Mouse (Mus musculus): Measurements from ENCODE around the gene Btbd6.

Gene Btbd6

DNA sequence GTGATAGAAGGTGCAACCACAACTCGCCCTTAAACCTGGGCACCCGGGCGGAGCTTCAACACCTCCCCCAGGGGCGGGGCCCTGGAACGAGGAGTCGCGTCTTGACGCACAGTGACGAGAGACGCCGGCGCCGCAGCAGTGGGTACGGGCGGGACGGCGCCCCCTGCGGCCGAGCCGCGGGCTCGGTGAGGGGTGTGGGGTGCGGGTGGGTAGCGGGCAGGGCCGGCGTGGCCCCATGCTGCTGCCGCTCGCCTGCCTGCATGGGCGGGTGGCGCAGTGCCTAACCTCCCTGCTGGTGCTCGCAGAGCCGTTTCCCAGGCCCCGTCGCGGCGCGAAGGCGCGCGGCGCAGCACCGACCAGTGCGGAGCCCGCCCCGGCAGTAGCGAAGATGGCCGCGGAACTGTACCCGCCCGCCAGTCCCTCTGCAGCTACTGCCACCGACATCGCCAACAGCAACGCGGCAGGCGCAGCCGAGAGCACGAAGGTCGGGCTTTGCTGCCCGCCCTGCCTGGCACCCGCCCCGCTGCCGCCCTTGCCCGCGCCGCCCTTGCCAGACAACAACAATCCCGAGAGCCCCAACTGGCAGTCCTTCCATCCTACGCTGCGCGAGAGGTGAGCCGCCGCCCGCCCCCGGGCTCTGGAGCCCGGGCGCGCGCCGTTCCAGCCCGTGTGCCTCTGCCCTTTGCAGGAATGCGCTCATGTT lies at the start of gene Btbd6:
Gene Btbd6 (plus strand): TSS at position 112 of the 703 bp plus-strand sequence.
- DNase-seq (ENCODE audit: low read depth, low spot score) = peak; percentile 92

DNA sequence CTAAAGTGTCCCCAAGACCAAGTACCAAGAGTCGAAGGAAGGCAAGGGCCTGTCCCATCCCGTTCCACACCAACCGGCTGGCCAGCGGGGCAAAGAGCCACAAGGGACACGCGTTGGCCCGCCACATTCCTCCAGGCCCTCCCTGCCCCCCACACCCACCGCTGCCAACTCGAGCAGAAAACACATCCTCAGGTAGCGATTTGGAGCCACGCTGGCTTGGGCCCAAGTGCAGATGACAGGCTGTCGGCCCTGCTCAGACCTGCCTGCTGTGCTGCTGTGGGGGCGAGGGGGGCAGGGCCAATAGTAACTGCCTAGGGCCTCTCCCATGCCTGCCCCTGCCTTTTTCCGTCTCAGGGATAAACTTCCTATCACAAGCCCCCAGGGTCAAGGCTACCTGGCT lies 49.0 kb upstream of the Btbd6 start:
- DNase-seq (ENCODE audit: low read depth, low spot score) = no peak

DNA sequence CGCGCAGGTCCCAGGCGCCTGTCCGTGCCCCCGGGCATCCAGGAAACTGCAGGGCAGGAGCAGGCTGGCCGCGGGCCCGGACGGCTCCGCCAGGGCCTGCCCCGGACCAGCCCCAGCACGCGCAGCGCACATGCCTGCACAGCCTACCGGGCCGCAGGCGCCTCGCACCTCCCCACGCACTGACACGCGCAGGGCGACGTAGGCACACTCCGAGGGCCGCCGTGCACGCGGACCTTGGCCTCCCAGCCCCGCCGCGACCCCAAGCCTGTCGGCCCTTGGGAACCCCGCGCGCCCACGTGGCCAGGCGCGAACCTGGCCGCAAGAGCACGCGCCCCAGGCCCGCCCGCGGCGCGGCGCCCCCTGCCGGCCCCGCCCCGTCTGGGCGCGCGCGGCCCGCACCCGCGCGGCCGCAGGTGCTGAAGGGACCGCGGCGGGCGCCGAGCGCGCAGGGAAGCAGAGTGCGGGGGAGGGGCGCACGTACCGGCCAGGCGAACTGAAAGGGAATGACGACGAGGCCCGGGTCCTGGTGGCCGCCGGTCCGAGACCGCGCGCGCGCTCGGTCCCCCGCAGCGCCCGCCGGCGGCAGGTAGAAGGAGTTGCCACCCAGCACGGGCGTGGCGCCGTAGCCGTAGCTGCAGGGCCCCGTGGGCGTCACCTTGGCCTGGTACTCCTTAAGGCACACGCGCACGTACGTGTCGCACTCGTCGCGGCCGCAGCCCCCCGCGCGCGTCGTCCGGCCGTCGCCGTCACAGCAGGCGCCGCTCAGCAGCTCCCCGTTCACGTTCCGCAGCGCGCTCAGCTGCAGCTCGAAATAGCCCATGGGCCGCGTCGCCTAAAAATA lies 47.7 kb upstream of the Btbd6 start:
- no peak for DNase-seq (ENCODE audit: low read depth, low spot score)

DNA sequence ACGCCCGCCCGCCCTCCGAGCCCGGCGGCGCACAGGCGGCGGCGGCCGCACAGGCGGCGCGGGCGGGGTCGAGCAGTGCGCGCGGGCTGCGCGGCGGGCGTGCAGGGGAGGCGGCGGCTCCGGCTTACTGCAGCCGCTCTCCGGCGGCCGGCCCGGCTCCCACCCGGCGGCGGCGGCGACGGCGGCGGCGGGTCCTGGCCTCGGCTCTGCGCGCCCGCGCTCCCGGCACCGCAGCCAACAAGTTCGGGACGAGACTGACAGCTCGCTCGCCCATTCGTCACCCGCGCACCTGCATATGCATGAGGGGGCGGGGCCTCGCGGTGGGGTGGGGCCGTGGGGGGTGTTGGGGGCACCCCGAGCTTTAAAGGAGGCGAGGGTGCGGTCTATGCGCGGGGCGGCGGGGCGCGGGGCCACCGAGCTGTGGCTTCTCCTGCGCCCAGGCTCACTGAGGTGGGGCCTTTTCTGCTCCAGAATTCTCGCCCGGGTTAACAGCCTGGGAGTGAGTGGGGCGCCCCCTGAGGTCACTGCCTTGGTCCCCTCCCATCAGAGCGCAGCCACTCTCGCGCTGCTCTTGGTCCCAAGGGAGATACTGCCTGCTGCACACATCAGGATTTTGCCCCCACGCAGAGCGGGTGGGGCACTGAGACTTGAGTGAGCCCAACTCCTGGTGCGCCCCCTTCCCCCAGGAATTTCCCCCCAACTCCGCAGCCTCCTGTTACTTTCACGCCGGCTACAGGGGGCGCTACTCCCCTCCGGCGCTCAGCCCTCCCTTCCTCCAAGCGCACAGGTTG lies 46.5 kb upstream of the Btbd6 start, which contains the start of gene Jag2:
Gene Jag2 (minus strand): TSS at position 215 of the 791 bp plus-strand sequence.
- DNase-seq (ENCODE audit: low read depth, low spot score) = peak; percentile 77

DNA sequence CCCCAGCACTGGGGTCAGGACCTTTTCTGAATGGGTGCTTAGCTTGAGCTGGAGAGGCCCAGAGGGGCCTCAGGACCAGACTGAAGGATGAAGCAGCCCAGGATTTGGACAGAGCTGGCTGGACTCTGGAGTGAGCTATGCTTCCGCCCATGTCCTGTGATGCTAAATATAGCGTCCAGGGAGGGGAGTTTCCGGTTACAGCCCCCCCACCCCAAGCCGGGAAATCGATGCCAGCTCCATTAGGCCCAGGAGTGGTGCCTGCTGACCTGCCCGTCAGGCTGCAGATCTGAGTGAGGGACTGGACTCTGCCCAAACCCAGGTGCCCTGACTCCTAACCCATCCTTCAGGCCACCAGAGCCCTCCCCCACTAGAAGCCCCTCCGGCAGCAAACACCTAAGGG lies 43.6 kb upstream of the Btbd6 start:
- no peak for DNase-seq (ENCODE audit: low read depth, low spot score)

DNA sequence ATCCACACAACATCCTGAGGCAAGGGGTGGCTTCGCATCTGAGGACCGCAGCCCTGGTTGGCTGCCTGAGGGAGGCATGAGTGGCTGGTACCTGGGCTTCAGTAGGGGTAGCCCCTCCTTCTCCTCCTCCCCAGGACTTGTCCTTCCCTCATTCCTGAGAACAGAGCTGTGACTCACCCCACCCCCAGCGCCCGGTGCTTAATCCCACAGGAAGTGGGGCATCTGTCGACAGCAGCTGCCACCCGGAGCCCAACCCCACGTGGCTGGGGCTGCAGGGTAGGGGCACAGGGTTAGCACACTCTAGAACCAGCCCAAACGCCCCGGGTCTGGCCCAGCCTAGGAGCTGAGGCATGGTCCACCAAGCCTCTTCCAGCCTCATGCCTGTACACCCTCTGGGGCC lies 38.4 kb upstream of the Btbd6 start:
- no peak for DNase-seq (ENCODE audit: low read depth, low spot score)

DNA sequence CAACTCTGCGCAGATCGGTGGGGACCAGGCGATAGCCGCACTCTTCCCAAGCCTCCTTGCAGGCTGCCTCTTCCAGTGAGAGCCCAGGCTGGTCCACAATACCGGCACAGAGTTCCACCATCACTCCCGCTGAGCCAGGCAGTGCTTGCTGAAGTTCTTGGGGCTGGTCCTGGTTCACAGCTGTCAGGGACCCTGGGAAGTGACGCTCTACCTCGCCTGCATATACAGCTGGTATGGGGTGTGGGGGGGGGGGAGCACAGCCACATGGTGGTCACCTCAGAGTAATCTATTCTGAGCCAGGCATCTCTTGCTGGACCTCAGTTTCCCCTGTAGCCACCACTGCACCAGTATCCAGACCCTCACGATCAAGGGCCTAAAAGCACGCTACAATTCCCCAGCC lies 37.9 kb upstream of the Btbd6 start:
- DNase-seq (ENCODE audit: low read depth, low spot score) = no peak

DNA sequence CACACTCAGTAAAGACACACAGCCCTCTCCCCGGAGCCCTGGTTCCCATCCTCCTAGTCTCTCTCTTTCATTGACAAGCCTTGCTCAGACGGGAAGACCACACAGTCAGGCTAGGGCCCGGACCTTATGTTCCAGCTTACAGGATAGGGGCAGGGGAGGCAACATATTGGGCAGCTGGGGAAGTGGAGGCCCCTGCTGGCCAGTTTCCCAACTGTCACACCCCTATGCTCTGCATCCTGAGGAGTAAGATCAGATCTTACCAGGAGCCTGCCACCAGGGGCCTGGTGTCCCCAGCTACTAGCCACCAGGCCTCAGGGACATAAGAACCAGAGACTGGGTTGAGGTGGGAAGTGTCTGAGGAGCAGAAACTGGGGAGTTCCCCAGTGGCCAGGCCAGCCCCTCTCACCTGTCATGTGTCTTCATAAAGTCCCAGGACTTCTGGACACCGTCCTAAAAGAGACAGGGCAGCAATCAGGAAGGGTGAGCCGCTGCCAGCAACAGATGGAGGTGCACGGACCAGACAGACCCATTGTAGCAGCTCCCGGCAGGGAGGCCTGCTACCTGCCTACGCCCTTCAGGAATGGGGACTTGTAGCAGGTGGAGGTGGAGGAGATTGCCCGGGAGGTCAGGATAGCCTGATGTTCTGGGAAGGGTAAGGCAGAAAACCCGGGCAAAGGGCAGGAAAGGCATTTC lies 37.3 kb upstream of the Btbd6 start:
- no peak for DNase-seq (ENCODE audit: low read depth, low spot score)

DNA sequence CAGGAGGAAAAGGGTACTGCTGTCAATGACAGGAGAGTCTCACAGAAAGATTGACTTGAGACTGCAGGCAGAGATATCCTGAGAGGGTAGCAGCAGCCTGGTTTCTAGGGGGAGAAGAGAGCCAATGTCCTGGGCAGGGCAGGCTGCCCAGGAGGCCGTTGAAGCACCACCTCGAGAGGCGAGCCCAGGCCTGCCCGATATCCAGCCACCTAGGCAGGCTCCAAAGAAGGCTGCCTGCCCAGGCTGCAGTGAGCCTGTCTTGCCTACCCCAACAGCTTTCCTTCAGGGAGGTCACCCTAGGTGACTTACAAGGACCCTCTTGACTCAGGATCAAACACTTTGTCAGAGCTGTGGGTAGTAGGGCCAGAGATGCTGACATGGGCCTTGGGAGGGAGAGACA lies 36.0 kb upstream of the Btbd6 start:
- DNase-seq (ENCODE audit: low read depth, low spot score) = no peak

DNA sequence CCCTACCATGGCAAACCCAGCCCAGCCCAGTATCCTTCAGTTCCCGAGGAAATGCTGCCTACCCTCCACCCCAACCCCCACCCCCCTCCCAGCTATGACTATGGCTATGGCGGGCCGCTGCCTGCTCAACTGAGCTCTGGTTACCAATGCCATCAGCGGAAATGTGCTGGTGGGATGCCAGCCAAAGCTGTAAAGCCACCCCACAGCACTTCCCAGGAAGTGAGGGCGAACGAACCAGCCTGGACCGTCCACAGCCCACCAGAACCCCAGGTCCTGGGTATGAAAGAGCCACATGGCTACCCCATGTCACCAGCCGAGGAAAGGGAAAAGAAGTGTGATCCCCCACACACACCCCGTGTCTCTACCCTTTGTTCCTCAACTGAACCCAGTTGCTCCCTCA lies 35.6 kb upstream of the Btbd6 start:
- no peak for DNase-seq (ENCODE audit: low read depth, low spot score)

DNA sequence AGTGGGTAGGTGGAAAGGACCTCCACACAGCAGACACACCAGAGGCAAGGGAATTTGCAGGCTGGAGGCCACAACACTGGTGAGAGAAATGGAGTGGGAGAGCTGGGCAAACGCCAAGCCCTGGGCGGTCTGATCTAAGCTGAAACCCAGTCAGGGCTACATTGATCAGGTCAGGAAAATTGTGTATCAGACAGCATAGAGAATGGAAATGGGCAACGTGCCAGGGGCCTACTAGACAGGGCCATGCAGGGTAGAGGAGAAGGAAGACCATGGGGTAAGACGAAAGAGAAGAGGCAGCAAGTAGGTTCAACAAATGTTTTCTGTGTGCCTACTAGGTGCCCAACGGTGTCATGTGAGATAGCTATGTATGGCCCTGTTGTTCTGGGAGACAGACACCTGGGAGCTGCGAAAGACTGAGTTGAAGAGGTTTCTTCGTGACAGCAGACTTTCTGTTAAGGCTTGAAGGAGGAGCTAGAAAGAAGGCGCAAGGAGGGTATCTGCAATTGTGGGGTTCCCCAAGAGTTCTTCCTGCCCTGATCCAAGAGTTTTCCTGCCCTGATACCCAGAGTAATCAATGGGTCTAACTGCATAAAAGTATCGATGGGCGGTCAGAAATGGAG lies 35.0 kb upstream of the Btbd6 start:
- no peak for DNase-seq (ENCODE audit: low read depth, low spot score)

DNA sequence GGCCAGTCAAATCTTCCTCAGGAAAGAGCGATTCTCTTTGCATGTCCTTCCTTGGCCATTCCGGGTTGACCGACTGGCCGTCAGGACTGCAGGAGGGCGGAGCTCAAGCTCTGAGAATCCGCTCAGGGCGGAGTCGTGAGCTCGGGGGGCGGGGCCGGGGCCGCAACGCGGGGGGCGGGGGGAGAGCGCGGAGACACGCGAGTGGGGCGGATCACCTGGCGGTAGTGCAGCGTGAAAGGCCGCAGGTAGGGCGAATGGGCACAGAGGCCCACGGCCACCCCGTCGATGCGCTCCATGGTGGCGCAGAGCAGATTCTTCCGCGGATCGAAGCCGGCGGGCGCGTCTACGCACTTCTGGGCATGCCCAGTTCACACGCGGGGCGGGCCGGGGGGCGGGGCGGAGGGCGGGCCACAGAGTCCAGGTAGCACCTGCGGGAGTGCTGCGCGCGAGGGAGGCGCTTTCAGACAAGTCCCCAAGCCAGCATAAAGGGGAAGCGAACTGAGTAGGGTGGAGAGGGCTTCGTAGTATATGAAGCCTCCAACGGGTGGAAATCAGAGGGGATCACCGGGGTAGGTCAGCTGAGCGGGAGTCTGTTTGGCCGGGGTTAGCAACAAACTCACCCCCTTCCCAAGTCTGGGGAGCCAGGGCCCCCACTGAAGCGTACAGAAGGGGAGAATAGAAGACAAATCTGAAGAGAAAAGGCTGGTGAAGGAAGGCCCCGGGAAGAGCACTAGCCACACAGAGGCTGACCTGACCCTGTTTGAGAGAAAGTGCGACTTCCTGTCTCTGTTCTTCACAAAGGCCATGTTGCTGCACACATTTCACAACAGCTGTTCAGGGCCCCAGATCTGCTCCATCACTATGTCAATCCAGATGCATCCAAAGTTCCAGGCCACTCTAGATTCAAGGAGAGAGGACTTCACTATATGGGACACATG lies 34.2 kb upstream of the Btbd6 start, which contains the start of gene Nudt14:
Gene Nudt14 (minus strand): TSS at position 349 of the 938 bp plus-strand sequence.
- DNase-seq (ENCODE audit: low read depth, low spot score) = peak; percentile 92

DNA sequence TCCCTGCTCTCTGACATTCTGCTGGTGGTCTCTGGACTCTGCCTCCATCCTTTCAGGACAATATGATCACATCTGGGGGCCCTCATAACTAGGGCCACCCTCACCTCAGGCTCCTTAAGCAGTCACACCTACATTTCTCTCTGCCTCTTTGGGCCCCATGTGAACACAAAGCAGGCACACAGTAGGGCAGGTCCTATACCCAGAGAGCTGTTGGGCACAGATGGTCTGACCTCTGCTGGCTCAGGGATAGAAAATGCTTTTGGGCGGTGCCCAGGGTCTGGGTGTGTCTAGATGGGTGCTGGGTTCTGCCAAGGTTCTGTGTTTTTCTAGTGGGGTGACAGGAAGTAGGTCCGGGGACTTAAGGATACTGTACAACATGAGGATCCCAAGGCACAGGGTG lies 32.6 kb upstream of the Btbd6 start:
- no peak for DNase-seq (ENCODE audit: low read depth, low spot score)

DNA sequence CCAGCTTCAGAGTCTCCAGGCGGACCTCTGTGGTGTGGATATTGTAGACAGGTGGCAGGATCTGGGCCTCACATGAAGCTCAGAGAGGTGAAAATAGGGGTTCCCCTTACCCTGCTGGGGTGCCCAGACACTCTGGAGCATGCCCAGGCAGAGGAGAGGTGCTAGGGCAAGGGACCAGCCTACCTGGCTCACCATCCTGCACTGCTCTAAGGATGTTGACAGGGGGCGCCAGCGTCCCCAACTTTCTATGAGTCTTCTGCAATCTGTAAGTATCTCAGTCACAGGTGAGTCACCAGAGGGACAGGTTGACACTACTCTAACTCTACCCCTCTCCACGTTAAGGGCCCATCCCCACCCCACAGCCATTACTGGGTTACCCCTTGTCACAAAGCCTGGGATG lies 29.0 kb upstream of the Btbd6 start:
- DNase-seq (ENCODE audit: low read depth, low spot score) = peak; percentile 61

DNA sequence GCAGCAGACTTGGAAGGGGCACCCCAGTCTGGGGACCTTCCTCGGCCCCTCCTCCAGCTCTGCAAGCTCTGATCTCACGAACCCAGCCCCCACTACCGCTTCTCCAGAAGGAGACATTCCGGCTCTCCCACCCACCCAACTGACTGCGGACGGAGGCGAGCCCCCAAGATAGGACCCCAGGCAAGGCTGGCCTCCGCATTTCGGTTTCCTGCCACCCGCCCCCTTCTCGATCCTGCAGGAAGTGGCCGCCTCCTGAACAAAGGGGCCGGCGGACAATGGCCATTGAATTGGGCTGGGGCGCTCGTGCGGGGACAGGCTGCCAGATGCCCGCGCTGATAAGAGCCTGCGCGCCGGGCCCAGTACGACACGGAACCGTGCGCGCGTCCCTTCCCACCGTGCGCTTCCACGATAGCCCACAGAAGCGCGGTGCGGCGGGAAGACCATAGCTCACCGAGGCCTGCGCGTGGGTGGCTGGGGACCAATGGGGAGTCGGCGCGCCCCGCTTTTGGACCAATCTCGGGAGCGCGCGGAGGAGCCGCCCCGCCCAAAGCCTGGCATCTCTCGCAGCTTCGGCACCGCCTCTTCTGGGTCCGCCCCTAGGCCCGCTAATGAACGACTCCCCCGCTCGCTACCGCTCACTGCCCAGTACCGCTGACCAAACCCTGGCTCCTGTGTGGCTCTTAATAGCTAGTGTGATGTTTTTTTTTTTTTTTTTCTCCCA lies 26.1 kb upstream of the Btbd6 start:
- DNase-seq (ENCODE audit: low read depth, low spot score) = peak; percentile 78

DNA sequence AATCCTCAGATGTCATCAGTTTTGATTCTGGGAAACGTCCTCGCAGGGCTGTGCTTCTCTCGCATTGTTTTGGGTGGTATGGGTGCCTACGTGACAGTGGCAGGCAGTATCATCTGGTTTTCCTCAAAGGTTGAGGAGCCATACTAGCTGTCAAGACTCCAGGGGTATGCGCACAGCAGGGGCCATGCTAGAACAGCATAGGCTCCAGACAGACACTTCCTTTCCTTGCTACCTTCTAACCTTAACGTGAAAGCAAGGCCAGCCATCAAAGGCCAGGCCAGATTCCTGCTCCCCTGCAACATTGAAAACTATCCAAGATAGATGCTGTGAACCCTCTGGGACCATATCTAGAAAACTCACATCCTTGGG lies 25.5 kb upstream of the Btbd6 start:
- DNase-seq (ENCODE audit: low read depth, low spot score) = no peak

DNA sequence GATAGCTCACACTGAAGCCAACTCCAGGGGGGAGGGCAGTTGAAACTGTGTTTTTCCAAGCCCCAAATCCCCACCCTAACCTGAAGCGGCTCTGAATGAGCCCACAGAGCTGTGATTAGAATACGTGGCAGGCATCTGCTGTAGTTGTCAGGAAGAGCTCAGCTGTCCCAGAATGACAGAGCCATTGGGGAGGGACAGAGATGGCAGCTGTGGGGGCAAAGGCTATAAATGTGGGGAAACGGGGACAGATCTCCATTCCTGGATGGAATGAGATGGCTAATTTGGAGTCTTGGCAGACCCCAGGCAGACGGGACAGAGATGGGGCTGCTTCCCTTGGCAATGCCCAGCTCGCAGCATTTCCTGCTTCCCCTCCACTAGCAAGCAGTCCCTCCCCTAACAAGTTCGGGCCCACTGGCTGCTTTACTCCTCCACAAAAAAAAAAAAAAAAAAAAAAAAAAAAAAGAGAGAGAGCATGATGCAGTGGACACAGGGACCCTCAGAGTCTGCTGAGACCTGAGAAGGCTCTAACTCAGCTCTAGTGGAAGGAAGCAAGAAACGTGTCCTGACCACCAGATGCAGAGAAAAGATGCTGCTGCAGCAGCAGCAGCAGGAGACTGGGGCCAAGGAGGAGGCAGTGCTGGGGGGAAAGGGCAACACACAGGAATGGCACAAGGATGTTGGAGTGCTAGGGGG lies 25.0 kb upstream of the Btbd6 start:
- no peak for DNase-seq (ENCODE audit: low read depth, low spot score)

DNA sequence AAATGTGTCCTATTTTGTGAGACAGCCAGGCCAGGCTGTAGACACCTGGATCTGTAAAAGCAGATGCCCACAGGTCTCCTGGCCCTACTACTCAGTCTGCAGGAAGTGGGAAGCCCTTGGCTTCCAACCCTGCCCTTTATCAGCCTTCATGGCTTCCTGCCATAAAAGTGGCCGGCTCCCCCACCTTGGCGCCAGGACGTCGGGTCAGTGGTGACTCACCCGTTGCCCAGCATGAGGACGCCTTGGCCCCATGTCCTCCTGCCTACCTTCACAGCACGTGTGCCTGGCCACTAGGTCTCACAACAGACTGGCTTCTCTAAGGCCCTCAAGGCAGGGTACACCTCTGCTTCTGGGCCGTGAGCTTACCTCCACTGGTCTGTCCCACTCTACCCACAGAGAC lies 23.8 kb upstream of the Btbd6 start:
- DNase-seq (ENCODE audit: low read depth, low spot score) = no peak

All from A20 (cell line).